Mouse (Mus musculus): ENCODE data around the gene Gm2310.

DNA sequence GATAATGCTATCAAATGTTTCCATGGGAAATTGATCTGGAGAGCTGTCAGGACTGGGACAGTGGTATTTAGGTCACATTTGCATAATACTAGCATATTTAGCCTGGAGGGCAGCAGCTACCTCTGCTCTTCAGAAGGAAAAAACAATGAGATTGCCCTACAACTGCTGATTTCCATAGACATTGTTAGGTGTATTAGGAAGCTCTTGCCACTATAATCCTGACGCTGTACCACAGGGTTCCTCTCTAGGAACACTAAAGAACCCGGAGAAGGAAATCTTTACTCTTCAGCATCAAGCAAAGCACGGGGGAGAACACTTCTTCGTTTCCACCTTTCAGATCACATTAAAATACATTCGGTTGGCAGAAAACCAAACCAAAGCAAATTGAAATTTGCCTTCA is 11.4 kb upstream of the Gm2310 start:
- TF ChIP-seq CTCF (IDR thresholded peaks at IDR 0.05; ENCODE audit: extremely low read depth, insufficient read depth, insufficient read length, insufficient replicate concordance) (no peak), POLR2A (IDR thresholded peaks at IDR 0.05; ENCODE audit: low read depth, low read length) (no peak)

Measured in spleen, adult 2 months (tissue).